Mouse (Mus musculus) spleen, adult 2 months (tissue): ENCODE data around the gene Ramp2. TPM values are rescaled to one million over a fixed set of nuclear protein-coding genes. Genes with fewer than 3 reads are reported as not detected.

Source experiments
- DNase-seq, 2 experiments: peaks; one replicate each; pipeline versions ENCODE4 v3.0.0 to v3.0.0-alpha.2; 2012 to 2021; ENCODE audit warnings: low spot score in 2 of 2, low read depth in 1 of 2
- H3K27ac ChIP-seq: fragments of 200-500 bp; 2 replicates; pipeline ENCODE4 v1.5.1; 2012; ENCODE audit warnings: low read length, inconsistent platforms; ENCODE audit not compliant: insufficient read depth
- H3K27me3 ChIP-seq: fragments of 200-500 bp; 2 replicates; pipeline ENCODE4 v1.6.1; 2012; ENCODE audit warnings: mild to moderate bottlenecking, moderate library complexity, low read length, inconsistent platforms; ENCODE audit not compliant: control insufficient read depth, insufficient read depth
- H3K36me3 ChIP-seq: fragments of 200-500 bp; 2 replicates; pipeline ENCODE4 v1.6.1; 2012; ENCODE audit warnings: mild to moderate bottlenecking, low read length, inconsistent platforms; ENCODE audit not compliant: control insufficient read depth, insufficient read depth
- H3K4me1 ChIP-seq: fragments of 200-500 bp; 2 replicates; pipeline ENCODE4 v1.6.1; 2011; ENCODE audit warnings: inconsistent platforms; ENCODE audit not compliant: control insufficient read depth, insufficient read depth, insufficient read length
- H3K4me3 ChIP-seq: fragments of 200-500 bp; 2 replicates; pipeline ENCODE4 v1.5.1; 2011; ENCODE audit warnings: mild to moderate bottlenecking, inconsistent platforms; ENCODE audit not compliant: insufficient read depth, insufficient read length; ENCODE audit errors: extremely low read depth
- CTCF ChIP-seq: fragments of 200-500 bp; IDR thresholded peaks from 2 replicates; pipeline ENCODE4 v1.5.1; 2011; ENCODE audit warnings: mild to moderate bottlenecking, inconsistent platforms; ENCODE audit not compliant: insufficient read depth, insufficient read length, insufficient replicate concordance; ENCODE audit errors: extremely low read depth
- POLR2A ChIP-seq: fragments of 200-500 bp; IDR thresholded peaks from 2 replicates; pipeline ENCODE4 v1.6.1; 2011; ENCODE audit warnings: low read depth, low read length, inconsistent platforms
- WGBS: fragments of 180-500 bp; shearing (Covaris S2); methylation state at CpG from one replicate; pipeline ENCODE4 v1.1.7; 2018; 5-methylcytosine and 5-hydroxymethylcytosine counted together
- polyA plus RNA-seq: library from polyadenylated mRNA; depleted of rRNA; stranded (reverse); fragments of >200 nt; gene quantifications from 2 replicates; pipeline ENCODE4 v1.2.3, GENCODE M21; 2012

The Ramp2 gene
- polyA plus RNA-seq, 1 experiment = 59.7 TPM

DNA sequence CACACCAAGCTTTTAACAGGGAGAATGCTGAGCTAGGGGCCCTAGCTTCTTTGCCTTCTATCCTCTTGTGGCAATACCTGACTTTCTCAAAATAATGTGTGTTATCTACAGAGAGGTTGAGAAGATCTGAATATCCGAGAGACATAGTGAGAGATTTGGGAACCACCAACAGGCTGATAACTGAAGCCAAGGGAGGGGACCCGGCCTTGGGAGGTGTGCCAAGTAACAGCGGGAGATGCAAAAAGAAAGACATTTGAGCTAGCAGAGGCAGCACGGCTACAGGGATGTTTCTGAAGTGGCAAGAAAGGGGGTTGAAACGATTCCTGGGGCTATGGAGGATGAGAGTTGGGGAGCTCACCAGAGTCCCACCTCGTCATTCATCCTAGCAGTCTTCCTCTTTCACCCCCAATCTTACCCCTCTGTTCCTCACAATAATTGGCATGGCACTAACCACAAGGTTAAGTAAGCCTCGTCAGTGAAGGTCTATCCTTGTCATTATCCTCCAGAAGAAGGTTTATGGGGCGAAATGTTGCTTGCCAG, 16.4 kb upstream of the Ramp2 start:
- H3K4me1 ChIP-seq = peaks cover 5% of the 10 kb centered on the region
- no peak for TF ChIP-seq POLR2A
- no peak for TF ChIP-seq CTCF
- no peaks in the 10 kb centered on the region for H3K27me3 ChIP-seq
- no peak overlapping the region for H3K4me3 ChIP-seq
- peak overlapping the region; percentile 25; the same call in 1 of the 2 replicates for H3K27ac ChIP-seq
- no peaks in the 10 kb centered on the region for H3K36me3 ChIP-seq
- 62% methylated on average over 8 of the region's 8 CpGs for WGBS
- DNase-seq = no peak

DNA sequence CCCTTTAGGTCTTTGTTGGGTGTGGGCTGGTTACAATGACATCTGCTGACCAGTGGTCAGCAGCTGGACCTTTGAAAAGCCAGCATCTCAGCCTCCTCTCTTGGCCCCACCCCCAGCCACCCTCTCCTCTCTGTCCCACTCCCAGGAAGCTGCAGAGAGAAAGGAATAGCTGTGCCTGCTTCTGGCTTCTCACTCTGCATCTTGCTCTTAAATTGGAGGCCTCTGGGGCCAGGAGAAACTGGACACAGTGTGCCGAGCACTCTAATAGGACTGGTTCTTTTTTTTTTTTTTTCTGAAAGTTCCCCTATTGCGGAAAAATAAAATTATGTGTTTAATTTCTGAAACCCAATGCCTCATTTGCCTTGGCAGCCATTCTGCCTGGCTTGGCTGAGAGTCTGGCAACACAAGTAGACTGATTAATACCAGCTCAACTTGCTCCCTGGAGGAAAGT, 15.7 kb upstream of the Ramp2 start:
- DNase-seq = no peak
- 75% methylated on average over 2 of the region's 2 CpGs for WGBS
- Histone ChIP-seq H3K4me1 (peaks cover 5% of the 10 kb centered on the region), H3K27ac (no peak overlapping the region), H3K27me3 (no peaks in the 10 kb centered on the region), H3K36me3 (no peaks in the 10 kb centered on the region), H3K4me3 (no peak overlapping the region)
- TF ChIP-seq CTCF (no peak), POLR2A (no peak)

DNA sequence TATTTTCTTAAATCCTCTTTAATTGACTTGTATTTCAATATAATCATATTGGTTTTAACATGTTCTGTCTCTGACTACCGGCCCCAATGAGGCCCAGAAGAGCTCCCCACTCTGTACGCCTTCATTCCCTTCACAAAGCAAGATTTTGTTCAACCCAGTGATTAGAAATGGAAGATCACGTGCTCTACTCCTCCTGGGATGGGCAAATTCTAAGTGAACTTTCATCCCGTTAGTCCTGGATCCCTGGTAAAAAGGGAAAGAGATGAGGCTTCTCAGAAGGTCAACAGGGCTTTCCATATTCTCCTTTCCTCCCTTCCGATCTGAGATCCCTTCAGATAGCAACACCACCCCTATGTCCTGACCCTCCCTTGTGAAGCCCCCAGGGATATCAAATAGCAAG, 15.3 kb upstream of the Ramp2 start:
- Histone ChIP-seq H3K27me3 (no peaks in the 10 kb centered on the region), H3K4me3 (no peak overlapping the region), H3K36me3 (no peaks in the 10 kb centered on the region), H3K27ac (peak overlapping the region; percentile 52), H3K4me1 (peaks cover 3% of the 10 kb centered on the region; the same call in 1 of the 2 replicates)
- WGBS = 84% methylated on average over 5 of the region's 5 CpGs
- DNase-seq = no peak
- TF ChIP-seq CTCF = no peak
- no peak for TF ChIP-seq POLR2A

DNA sequence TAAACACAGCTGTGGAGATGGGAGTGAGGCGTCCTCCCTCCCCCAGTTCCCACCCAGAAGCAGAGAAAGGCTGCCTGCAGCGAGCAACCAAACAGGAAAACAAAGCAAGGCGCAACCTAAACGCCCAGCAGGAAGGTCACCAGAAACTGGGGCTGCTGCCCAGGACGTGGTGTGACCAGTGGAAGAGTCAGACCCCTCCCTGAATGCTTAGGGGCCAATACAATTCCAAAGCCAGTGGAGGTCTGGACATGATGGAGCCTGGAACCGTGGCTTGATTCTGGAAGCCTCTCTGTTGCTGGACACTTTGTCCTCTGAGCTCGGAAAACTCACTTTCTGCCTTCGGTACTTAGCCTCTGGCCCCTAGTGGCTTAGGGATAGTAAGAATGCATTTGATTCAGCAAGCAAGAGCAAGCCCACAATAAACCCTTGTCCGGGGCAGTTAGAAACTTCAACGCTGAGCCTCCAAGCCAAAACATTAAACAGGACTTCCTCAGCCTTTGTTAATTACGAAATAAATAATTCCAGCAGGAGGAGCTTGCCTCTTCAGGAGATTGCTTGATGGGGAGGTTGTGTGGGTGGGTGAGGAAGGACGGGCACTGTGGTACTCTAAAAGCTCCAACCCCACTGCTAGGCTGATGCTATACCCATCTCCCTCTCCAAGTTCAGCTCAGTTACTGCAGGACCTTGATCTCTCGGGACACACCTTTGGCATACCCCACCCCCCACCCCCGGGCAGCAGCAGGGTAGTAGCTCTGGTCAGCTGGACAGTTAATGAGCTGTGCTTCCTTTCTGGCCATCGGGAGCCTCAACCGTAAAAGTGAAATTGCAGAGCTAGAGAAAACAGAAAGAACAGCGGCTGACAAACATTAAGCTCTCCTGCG, 14.6 kb upstream of the Ramp2 start:
- WGBS = 16% methylated on average over 18 of the region's 18 CpGs
- peak overlapping the region; percentile 10; the same call in 1 of the 2 replicates for H3K4me3 ChIP-seq
- TF ChIP-seq CTCF = no peak
- TF ChIP-seq POLR2A = no peak
- no peaks in the 10 kb centered on the region for H3K36me3 ChIP-seq
- H3K4me1 ChIP-seq = peaks cover 3% of the 10 kb centered on the region; the same call in 1 of the 2 replicates
- H3K27me3 ChIP-seq = no peaks in the 10 kb centered on the region
- DNase-seq = no peak
- peak overlapping the region; percentile 52 for H3K27ac ChIP-seq

DNA sequence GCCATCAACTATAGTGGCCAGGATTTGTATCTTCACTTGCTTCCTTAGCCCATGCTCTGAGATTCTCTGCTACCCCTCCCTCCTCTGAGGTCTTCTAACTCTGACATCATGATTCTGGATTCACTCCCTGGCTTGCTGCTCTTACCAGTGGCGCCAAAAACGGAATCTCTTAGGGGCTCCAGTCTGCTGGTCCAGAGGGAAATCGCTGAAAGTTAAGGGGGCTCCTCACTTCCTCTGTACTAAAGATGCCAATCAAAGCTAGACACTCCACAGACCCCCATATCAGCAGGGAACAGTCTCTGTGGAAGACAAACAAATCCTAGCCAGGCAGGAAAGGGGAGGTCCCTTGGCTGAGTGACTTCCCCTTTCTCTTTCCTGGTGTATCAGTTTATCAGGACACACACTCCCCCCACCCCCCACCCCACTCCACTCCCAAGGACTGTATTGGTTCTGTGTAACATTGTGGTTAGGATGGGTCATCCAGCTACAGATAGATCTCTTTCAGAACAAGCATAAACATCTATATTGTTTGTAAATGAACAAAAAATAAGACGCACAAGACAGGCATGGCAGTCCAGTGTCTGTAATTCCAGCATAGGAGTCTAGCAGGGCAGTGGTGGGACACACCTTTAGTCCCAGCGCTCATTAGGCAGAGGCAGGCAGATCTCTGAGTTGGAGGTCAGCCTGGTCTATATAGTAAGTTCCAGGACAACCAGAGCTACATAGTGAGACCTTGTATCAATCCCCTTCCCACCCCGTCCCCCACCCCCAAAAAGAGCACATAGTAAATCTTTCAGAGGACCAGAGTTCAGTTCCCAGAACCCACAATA, 13.6 kb upstream of the Ramp2 start:
- 39% methylated on average over 6 of the region's 6 CpGs for WGBS
- no peak for TF ChIP-seq CTCF
- TF ChIP-seq POLR2A = no peak

DNA sequence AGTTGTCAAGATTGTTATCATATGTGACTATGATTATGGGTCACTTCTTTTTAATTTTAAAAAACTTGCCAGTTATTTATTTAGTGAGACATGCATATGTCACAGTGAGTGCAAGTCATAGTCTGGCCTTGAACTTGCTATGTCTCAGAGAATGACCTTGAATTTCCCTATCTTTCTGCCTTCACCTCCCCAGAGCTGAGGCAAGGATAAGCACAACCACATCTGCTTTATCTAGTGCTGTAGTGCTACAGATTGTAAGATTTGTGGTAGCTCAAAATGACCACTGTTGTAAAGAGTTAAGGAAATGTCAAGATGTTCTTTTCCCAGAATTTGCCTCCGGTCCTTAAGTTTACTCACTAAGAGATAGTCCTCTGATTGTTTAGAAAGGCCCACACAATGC, 12.6 kb upstream of the Ramp2 start:
- H3K27me3 ChIP-seq = no peaks in the 10 kb centered on the region
- no peak for DNase-seq
- TF ChIP-seq CTCF (no peak), POLR2A (no peak)
- 91% methylated on average over 1 of the region's 1 CpGs for WGBS
- H3K4me3 ChIP-seq = no peak overlapping the region
- no peaks in the 10 kb centered on the region for H3K36me3 ChIP-seq
- no peaks in the 10 kb centered on the region for H3K4me1 ChIP-seq
- no peak overlapping the region for H3K27ac ChIP-seq

More for the DNA sequence above, 13.6 kb upstream of the Ramp2 start:
- DNase-seq = no peak
- no peaks in the 10 kb centered on the region for H3K4me1 ChIP-seq
- H3K27ac ChIP-seq = no peak overlapping the region; the same call in 1 of the 2 replicates
- no peaks in the 10 kb centered on the region for H3K36me3 ChIP-seq
- no peaks in the 10 kb centered on the region for H3K27me3 ChIP-seq
- H3K4me3 ChIP-seq = no peak overlapping the region

DNA sequence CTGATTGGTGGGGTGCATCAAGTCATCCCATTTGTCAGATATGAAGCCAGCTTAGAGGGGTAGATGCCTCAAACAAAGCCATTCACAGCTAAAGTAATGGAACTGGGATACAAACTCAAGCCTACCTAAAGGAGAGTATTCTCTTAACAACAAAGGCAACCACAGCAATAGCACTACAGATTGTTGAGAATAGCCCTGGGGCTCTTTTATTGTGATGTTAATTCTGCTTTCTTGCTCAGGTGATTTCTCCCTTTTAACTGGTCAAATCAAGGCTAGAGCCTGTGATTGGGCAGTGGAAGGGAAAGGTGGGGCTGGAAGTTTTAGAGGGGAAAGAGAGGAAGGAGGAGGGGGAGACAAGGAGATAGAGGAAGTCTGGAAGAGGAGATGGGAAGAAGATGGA, 11.7 kb upstream of the Ramp2 start:
- DNase-seq = no peak
- H3K27me3 ChIP-seq = no peaks in the 10 kb centered on the region

More for the DNA sequence above, 11.7 kb upstream of the Ramp2 start:
- no peak overlapping the region for H3K27ac ChIP-seq
- TF ChIP-seq CTCF (no peak), POLR2A (no peak)
- no peaks in the 10 kb centered on the region for H3K36me3 ChIP-seq
- H3K4me3 ChIP-seq = no peak overlapping the region
- H3K4me1 ChIP-seq = no peaks in the 10 kb centered on the region
